Comparison of ENCODE assay signal across 8 mouse cellular contexts in genomic region chr11:110380310-110380668, GRCm38 (mm10). TPM values are rescaled to one million over a fixed set of nuclear protein-coding genes. Genes with fewer than 3 reads are reported as not detected.
DNase-seq lines count a peak whose midpoint lies in the region; ATAC-seq and TF ChIP-seq lines count a peak whose summit lies in the region.

No protein-coding gene starts in this region.

- H3K9me3 ChIP-seq in embryonic facial prominence, embryonic 14.5 days (ENCODE audit: control insufficient read depth, low read length), result no peaks in the 10 kb centered on the region
- H3K9me3 ChIP-seq in intestine, embryonic 14.5 days (ENCODE audit: control insufficient read depth, low read length), result no peaks in the 10 kb centered on the region
- no peaks in the 10 kb centered on the region for H3K9me3 ChIP-seq in midbrain, embryonic 16.5 days (replicated peaks; ENCODE audit: control insufficient read depth, low read length, poor library complexity, severe bottlenecking)

- H3K36me3 ChIP-seq in embryonic facial prominence, embryonic 14.5 days (ENCODE audit: control insufficient read depth, insufficient read depth, low read length), result no peaks in the 10 kb centered on the region
- no peaks in the 10 kb centered on the region for H3K36me3 ChIP-seq in intestine, embryonic 14.5 days (ENCODE audit: control insufficient read depth, insufficient read depth, low read length)
- no peaks in the 10 kb centered on the region for H3K36me3 ChIP-seq in midbrain, embryonic 16.5 days (ENCODE audit: control insufficient read depth, insufficient read depth, low read length)

- peak overlapping the region; percentile 79 for H3K27ac ChIP-seq in layer of hippocampus, adult 2 months
- H3K27ac ChIP-seq in embryonic facial prominence, embryonic 14.5 days (replicated peaks; ENCODE audit: low read depth, low read length), result 0 out of 2 replicates have a peak overlapping the region, but pooled peaks have one; percentile 17
- H3K27ac ChIP-seq in intestine, embryonic 14.5 days (ENCODE audit: low read depth), result 0 out of 2 replicates have a peak overlapping the region, but pooled peaks have one; percentile 33
- H3K27ac ChIP-seq in midbrain, embryonic 16.5 days (ENCODE audit: low read length), result no peak overlapping the region

- peak overlapping the region; percentile 50 for H3K4me3 ChIP-seq in layer of hippocampus, adult 2 months
- H3K4me3 ChIP-seq in embryonic facial prominence, embryonic 14.5 days (ENCODE audit: low read depth, low read length), result peak overlapping the region; percentile 39
- peak overlapping the region; percentile 33 for H3K4me3 ChIP-seq in intestine, embryonic 14.5 days (ENCODE audit: low read depth, low read length)
- peak overlapping the region; percentile 33 for H3K4me3 ChIP-seq in midbrain, embryonic 16.5 days (ENCODE audit: low read depth, low read length)

- peak overlapping the region; percentile 21 for H3K9ac ChIP-seq in embryonic facial prominence, embryonic 14.5 days (ENCODE audit: low read depth, low read length)
- H3K9ac ChIP-seq in intestine, embryonic 14.5 days (ENCODE audit: low read length), result no peak overlapping the region
- H3K9ac ChIP-seq in midbrain, embryonic 16.5 days (ENCODE audit: low read depth, low read length), result no peak overlapping the region; the same call in 1 of the 2 replicates

- peak; percentile 34; the same call in 1 of the 2 replicates for ATAC-seq in embryonic facial prominence, embryonic 14.5 days (ENCODE audit: low read depth)
- ATAC-seq in intestine, embryonic 14.5 days (replicated peaks; ENCODE audit: low FRiP score, low TSS enrichment, low read depth), result peak; percentile 56; the same call in 1 of the 2 replicates
- ATAC-seq in midbrain, embryonic 16.5 days, result no peak

- H3K4me2 ChIP-seq in embryonic facial prominence, embryonic 14.5 days (ENCODE audit: low read depth, low read length), result peak overlapping the region; percentile 73
- peak overlapping the region; percentile 62 for H3K4me2 ChIP-seq in intestine, embryonic 14.5 days (ENCODE audit: low read length)
- H3K4me2 ChIP-seq in midbrain, embryonic 16.5 days (ENCODE audit: low read length), result peak overlapping the region; percentile 70

- TF ChIP-seq CTCF in layer of hippocampus, adult 2 months (conservative IDR thresholded peaks at IDR 0.05), result no peak

- H3K4me1 ChIP-seq in embryonic facial prominence, embryonic 14.5 days (ENCODE audit: control insufficient read depth, insufficient read depth, low read length), result no peaks in the 10 kb centered on the region
- 0 out of 2 replicates have a peak, but pooled peaks cover 4% of the 10 kb centered on the region for H3K4me1 ChIP-seq in intestine, embryonic 14.5 days (replicated peaks; ENCODE audit: control insufficient read depth, insufficient read depth, low read length)
- 0 out of 2 replicates have a peak, but pooled peaks cover 7% of the 10 kb centered on the region for H3K4me1 ChIP-seq in midbrain, embryonic 16.5 days (ENCODE audit: control insufficient read depth, insufficient read depth, low read length)

- no peak for DNase-seq in layer of hippocampus, adult 2 months (ENCODE audit: low spot score in 2 of 2)
- DNase-seq in layer of hippocampus, postnatal 10 days (ENCODE audit: low spot score in 2 of 2), result no peak
- no peak for DNase-seq in embryonic facial prominence, embryonic 14.5 days (ENCODE audit: low spot score)
- DNase-seq in intestine, embryonic 14.5 days (ENCODE audit: low spot score), result no peak
- DNase-seq in adrenal gland, postnatal 25 days, result no peak
- DNase-seq in layer of hippocampus, postnatal 14 days (ENCODE audit: low spot score in 2 of 2), result no peak
- DNase-seq in cerebellum, adult 8-10 months, result no peak

- no peaks in the 10 kb centered on the region for H3K27me3 ChIP-seq in embryonic facial prominence, embryonic 14.5 days (replicated peaks; ENCODE audit: control insufficient read depth, insufficient read depth, low read length)
- H3K27me3 ChIP-seq in intestine, embryonic 14.5 days (replicated peaks; ENCODE audit: control insufficient read depth, insufficient read depth, low read length), result no peaks in the 10 kb centered on the region
- H3K27me3 ChIP-seq in midbrain, embryonic 16.5 days (ENCODE audit: control insufficient read depth, insufficient read depth, low read depth, low read length), result no peaks in the 10 kb centered on the region

- WGBS in embryonic facial prominence, embryonic 14.5 days, result 27% methylated on average over 15 of the region's 15 CpGs
- 13% methylated on average over 15 of the region's 15 CpGs for WGBS in intestine, embryonic 14.5 days
- WGBS in midbrain, embryonic 16.5 days, result 27% methylated on average over 15 of the region's 15 CpGs

RNA-seq across cellular contexts. Expression of gene Map2k6, which starts 18.6 kb away (rescaled TPM):
- 10 to 100 TPM; 32.3 to 33.3 TPM for total RNA-seq in layer of hippocampus, adult 2 months (2021)
- 10 to 100 TPM; 28.8 to 31.1 TPM for total RNA-seq in layer of hippocampus, postnatal 10 days (2021)
- 15.5 and 18.5 TPM in 2 replicates for polyA plus RNA-seq in embryonic facial prominence, embryonic 14.5 days (2014; fragmentation: Nextera tagmentation; extraction: Ambion mirVana)
- 25.5 and 26.4 TPM in 2 replicates for polyA plus RNA-seq in intestine, embryonic 14.5 days (2014; fragmentation: Nextera tagmentation; extraction: Ambion mirVana)
- 22.1 and 23.4 TPM in 2 replicates for polyA plus RNA-seq in midbrain, embryonic 16.5 days (2015; fragmentation: Nextera tagmentation; extraction: Ambion mirVana)
- 7.5 and 11.1 TPM in 2 replicates for total RNA-seq in adrenal gland, postnatal 25 days (2021)
- total RNA-seq in layer of hippocampus, postnatal 14 days (2021), result 10 to 100 TPM; 28.8 to 28.9 TPM

RNA-seq across cellular contexts. Expression of gene Abca5, which starts 42.8 kb away (rescaled TPM):
- total RNA-seq in layer of hippocampus, adult 2 months (2021), result 10 to 100 TPM; 34.0 to 41.8 TPM
- 10 to 100 TPM; 30.0 to 31.9 TPM for total RNA-seq in layer of hippocampus, postnatal 10 days (2021)
- 9.8 and 11.2 TPM in 2 replicates for polyA plus RNA-seq in embryonic facial prominence, embryonic 14.5 days (2014; fragmentation: Nextera tagmentation; extraction: Ambion mirVana)
- polyA plus RNA-seq in intestine, embryonic 14.5 days (2014; fragmentation: Nextera tagmentation; extraction: Ambion mirVana), result 4.7 and 5.4 TPM in 2 replicates
- 9.6 and 10.2 TPM in 2 replicates for polyA plus RNA-seq in midbrain, embryonic 16.5 days (2015; fragmentation: Nextera tagmentation; extraction: Ambion mirVana)
- 8.9 and 14.0 TPM in 2 replicates for total RNA-seq in adrenal gland, postnatal 25 days (2021)
- 10 to 100 TPM; 27.6 to 31.4 TPM for total RNA-seq in layer of hippocampus, postnatal 14 days (2021)
